Mouse (Mus musculus) forebrain, embryonic 10.5 days (tissue): ENCODE results near the gene Sucnr1. TPM values are rescaled to one million over a fixed set of nuclear protein-coding genes. Genes with fewer than 3 reads are reported as not detected.
"Not testable (repeated sequence)": the region's sequence is repeated elsewhere in the genome, so short reads cannot be mapped to it uniquely, and the experiment has no call there.

Experiments used
- DNase-seq: peaks from one replicate; pipeline ENCODE4 v3.0.0-alpha.2; 2017; ENCODE audit warnings: low spot score; ENCODE audit errors: extremely low spot score
- H3K27ac ChIP-seq: fragments of 300-500 bp; sonication (generic); 2 replicates; pipeline ENCODE4 v1.5.1; 2016; ENCODE audit warnings: mild to moderate bottlenecking
- H3K27me3 ChIP-seq: fragments of 300-500 bp; sonication (generic); 2 replicates; pipeline ENCODE4 v1.6.1; 2016; ENCODE audit warnings: mild to moderate bottlenecking; ENCODE audit not compliant: poor library complexity, severe bottlenecking
- H3K36me3 ChIP-seq: fragments of 300-500 bp; sonication (generic); replicated peaks from 2 replicates; pipeline ENCODE4 v1.6.1; 2016; ENCODE audit warnings: mild to moderate bottlenecking, moderate library complexity
- H3K4me1 ChIP-seq: fragments of 300-500 bp; sonication (generic); 2 replicates; pipeline ENCODE4 v1.6.1; 2016
- H3K4me3 ChIP-seq: fragments of 300-500 bp; sonication (generic); 2 replicates; pipeline ENCODE4 v1.5.1; 2016; ENCODE audit warnings: mild to moderate bottlenecking, moderate library complexity
- H3K9me3 ChIP-seq: fragments of 300-500 bp; sonication (generic); 2 replicates; pipeline ENCODE4 v1.6.1; 2016; ENCODE audit warnings: mild to moderate bottlenecking, moderate library complexity
- WGBS: fragments of 180-500 bp; shearing (Covaris S2); methylation state at CpG from one replicate; pipeline ENCODE4 v1.1.7; 2016; 5-methylcytosine and 5-hydroxymethylcytosine counted together
- polyA plus RNA-seq: library from polyadenylated mRNA; unstranded; fragments of >200 nt; fragmentation: Nextera tagmentation; extraction: Ambion mirVana; gene quantifications from 2 replicates; pipeline ENCODE4 v1.2.1, GENCODE M21; 2016

The Sucnr1 gene
- polyA plus RNA-seq, 1 experiment from 2014 or later = not detected

DNA sequence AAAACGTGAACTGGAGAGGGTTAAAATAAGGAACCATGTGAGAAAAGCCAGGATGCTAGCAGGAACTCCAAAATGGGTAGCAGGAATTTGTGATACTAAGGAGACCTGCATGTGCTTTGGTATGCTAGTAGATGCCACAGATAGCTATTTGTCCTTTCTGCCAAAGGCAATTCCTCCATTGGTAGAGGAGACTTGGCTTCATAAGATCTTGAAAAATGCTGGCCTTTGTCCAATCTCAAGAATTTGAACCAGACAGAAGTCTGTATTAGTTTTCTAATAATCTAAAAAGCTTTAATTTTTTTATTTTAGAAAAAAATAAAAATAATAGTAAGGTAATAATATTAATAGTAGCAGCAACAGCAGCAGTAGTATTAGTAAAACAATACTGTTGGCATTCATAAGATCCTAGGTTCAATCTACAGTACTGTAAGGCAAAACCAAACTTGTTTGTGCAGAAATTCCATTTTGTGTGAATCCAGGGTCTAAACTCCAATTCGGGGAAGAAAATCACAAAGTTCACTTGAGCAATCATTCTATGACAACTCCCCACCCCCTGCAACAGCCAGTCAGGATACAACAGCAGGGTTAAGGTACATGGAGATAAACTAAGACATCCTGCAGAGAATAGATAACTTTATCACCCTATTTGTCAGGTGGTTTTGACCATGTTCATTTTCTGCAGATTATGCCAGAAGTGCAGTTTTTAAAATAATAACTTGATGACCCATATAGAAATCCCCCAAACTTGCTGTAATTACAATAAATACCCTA lies 12.9 kb downstream of the Sucnr1 start:
- H3K4me3 ChIP-seq = no peak overlapping the region
- H3K36me3 ChIP-seq = no peaks in the 10 kb centered on the region
- no peaks in the 10 kb centered on the region for H3K27me3 ChIP-seq
- no peaks in the 10 kb centered on the region for H3K4me1 ChIP-seq
- DNase-seq = no peak
- 88% methylated on average over 2 of the region's 2 CpGs for WGBS
- no peak overlapping the region for H3K27ac ChIP-seq
- H3K9me3 ChIP-seq = no peaks in the 10 kb centered on the region

DNA sequence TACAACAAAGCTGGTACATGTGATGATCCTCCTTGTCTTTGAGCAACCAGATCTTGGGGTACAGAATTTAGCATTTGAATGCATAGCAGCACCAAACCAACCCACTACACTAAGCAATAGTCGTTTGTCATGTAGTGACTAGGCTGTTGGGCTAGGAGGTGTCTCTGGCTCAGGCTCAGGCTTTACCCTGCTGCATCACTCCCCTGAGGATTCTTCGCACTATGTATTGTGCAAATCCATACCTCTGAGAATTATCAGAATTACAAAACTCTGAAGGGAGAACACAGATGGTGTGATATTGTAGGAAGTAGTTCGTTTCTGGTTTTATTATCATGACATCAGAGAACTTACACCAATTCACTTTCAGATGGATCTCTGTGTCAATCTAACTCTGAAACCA lies 15.3 kb downstream of the Sucnr1 start:
- no peak for DNase-seq
- 83% methylated on average over 3 of the region's 3 CpGs for WGBS
- Histone ChIP-seq H3K4me3 (no peak overlapping the region), H3K36me3 (no peaks in the 10 kb centered on the region), H3K9me3 (no peaks in the 10 kb centered on the region), H3K27me3 (no peaks in the 10 kb centered on the region), H3K27ac (no peak overlapping the region), H3K4me1 (no peaks in the 10 kb centered on the region)

DNA sequence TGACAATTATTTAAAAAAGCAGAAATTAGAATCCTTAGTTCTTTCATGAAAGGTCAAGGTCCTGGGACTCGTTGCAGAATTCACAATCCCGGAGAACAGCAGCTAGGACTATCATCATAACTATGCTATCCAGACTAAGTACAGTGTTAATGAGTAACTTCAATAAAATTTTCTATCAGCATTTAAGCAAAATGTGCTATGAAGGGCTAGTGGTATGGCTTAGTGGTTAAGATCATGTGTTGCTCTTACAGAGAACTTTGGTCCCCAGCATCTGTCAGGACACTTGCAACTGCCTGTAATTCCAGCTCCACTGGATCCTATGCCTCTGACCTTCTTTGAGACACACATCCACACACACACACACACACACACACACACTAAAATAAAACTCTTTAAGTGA lies 15.8 kb downstream of the Sucnr1 start:
- no peaks in the 10 kb centered on the region for H3K27me3 ChIP-seq
- H3K4me3 ChIP-seq = no peak overlapping the region
- no peak overlapping the region for H3K27ac ChIP-seq
- H3K4me1 ChIP-seq = no peaks in the 10 kb centered on the region
- H3K36me3 ChIP-seq = no peaks in the 10 kb centered on the region
- 95% methylated on average over 2 of the region's 2 CpGs for WGBS
- no peaks in the 10 kb centered on the region for H3K9me3 ChIP-seq
- DNase-seq = no peak

DNA sequence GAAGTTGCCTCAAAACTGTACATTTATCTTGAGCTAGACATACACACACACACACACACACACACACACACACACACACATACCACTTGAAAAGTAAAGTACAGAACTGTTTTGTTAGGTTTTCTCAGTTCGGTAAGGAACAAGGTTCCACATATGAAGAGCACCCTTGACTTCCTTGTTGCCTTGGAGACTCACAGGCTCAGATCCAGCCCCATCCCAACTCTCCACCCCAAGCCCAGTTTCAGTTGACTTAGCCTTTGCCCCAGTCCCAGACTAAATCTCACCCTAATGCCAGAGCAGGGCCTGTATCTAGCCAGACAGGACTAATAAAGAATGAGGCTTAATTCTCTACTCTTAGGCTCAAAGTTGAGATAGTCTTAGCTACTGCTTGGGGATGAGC lies 16.9 kb downstream of the Sucnr1 start:
- Histone ChIP-seq H3K36me3 (no peaks in the 10 kb centered on the region), H3K27me3 (no peaks in the 10 kb centered on the region), H3K4me1 (no peaks in the 10 kb centered on the region), H3K9me3 (no peaks in the 10 kb centered on the region), H3K4me3 (no peak overlapping the region), H3K27ac (no peak overlapping the region)
- no peak for DNase-seq
- WGBS = 88% methylated on average over 1 of the region's 1 CpGs

DNA sequence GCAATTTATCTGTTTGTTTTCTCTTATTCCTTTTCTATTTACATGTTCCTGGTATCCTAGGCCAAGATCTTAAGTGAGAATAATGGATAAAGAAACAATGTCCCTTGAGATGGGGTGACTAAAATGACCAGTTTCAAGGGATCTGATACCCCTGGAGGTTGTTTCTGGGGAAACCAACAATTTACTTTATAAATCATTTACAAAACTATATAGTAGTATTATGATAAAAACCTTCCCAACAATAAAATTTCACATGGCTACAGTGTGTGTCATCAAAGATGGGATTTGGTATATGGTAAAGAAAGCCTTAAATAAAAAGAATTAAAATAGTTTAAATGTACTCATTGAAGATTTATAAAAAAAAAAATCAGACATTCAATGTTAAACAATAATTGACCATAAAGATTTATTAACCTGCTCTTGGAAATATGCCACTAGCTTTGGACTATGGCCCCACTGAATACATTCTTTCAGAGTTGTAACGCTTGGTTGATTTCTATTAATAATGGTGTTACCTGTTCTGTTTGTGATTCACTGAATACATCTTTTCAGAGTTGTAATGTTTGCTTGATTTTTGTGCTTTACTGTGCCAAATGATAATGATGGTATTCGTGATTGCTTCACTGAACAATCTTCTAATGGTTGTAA lies 22.9 kb downstream of the Sucnr1 start:
- H3K9me3 ChIP-seq = no peaks in the 10 kb centered on the region
- no peaks in the 10 kb centered on the region for H3K27me3 ChIP-seq
- WGBS = 94% methylated on average over 2 of the region's 2 CpGs
- H3K27ac ChIP-seq = no peak overlapping the region
- H3K36me3 ChIP-seq = no peaks in the 10 kb centered on the region
- H3K4me3 ChIP-seq = no peak overlapping the region
- no peaks in the 10 kb centered on the region for H3K4me1 ChIP-seq
- no peak for DNase-seq

DNA sequence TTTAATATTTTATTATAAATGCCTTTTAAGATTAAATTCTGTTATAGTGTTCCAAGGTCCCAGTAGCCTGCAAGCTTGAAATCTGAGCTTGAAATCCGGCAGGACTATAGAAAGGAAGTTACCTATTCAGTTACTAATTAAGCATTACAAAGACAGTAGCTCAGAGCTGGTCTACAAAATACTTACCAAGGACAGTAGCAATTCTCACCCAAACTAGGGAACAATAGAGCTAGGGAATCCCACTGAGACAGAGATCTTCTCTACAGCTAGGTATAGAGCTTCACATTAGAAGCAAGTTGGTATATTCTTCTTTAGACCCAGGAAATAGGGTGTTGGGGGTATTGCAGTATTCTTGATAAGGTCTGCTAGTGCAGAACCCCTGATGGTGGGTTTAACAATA lies 24.8 kb downstream of the Sucnr1 start:
- not testable (repeated sequence) for H3K27ac ChIP-seq, DNase-seq, H3K9me3 ChIP-seq, H3K27me3 ChIP-seq, H3K4me1 ChIP-seq, H3K4me3 ChIP-seq, H3K36me3 ChIP-seq
- 80% methylated on average over 1 of the region's 1 CpGs for WGBS

DNA sequence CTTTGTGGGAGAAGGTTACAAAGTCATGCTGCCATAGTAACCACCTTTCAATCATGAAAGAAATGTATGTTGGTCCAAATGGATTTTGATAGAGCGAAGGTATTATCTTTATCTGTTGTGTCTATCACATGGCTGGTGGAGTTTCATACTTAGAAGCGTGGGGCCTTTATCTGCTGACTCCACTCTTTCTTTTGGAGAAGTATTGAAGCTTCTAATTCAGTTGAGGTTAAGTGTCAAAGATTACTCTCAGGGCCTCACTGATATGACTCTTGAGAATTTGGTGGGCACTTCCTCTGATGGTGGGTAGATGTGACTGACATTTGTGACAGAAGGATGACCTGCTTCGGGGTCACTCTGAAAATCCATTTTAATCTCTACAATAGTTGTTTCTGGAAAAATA lies 26.1 kb downstream of the Sucnr1 start:
- Histone ChIP-seq H3K36me3 (no peaks in the 10 kb centered on the region), H3K9me3 (no peaks in the 10 kb centered on the region), H3K4me1 (no peaks in the 10 kb centered on the region), H3K27me3 (no peaks in the 10 kb centered on the region), H3K4me3 (no peak overlapping the region), H3K27ac (no peak overlapping the region)
- DNase-seq = no peak
- 88% methylated on average over 3 of the region's 3 CpGs for whole genome bisulfite sequencing

DNA sequence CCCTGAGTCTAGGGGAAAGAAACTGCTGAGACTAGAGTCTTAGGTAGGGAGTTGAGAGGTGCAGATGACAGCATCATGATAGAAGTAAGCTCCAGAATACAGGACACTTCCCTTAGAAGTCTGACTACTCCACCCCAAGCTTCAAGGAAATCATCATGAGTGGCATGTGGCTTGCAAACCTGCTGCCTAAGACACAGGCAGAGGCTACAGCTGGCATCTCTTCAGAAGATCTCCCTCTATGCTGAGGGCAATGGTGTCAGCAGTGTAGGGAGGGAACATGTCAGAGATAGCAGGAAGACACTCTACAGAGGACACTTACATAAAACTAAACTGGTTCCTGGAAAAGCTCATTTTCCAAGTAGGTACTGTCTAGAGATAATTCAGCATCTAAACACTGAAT lies 27.1 kb downstream of the Sucnr1 start:
- DNase-seq = no peak
- H3K4me1 ChIP-seq = no peaks in the 10 kb centered on the region
- no peak overlapping the region for H3K4me3 ChIP-seq
- H3K27me3 ChIP-seq = no peaks in the 10 kb centered on the region
- H3K9me3 ChIP-seq = no peaks in the 10 kb centered on the region
- no peaks in the 10 kb centered on the region for H3K36me3 ChIP-seq
- H3K27ac ChIP-seq = no peak overlapping the region

DNA sequence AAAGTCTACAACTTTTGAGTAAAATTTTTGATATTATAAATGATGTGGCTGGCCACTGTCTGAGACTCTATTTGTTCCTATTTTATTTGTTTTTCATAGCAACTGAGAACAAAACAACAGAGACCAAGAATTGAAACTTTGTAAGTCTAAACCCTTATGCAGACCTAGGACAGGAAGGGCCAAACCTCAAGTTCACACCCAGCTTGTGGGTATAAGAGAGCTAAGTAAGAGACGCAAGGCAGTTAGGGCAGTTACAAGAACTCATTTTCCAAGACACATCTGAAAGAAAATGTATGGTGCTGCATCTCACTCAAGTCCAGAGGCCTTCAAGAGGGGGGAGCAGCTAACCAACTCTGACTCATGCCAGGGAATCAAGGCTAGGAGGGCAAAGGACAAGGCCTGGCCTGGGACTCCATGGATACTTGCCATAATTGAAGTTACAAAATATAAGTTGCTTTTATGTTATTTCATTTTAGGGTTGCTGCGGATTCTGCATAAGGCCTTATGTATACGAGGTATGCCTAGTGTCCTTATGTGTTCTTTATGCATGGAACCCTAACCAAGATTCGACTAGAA lies 29.6 kb downstream of the Sucnr1 start:
- 91% methylated on average over 4 of the region's 4 CpGs for WGBS
- no peaks in the 10 kb centered on the region for H3K9me3 ChIP-seq
- H3K36me3 ChIP-seq = no peaks in the 10 kb centered on the region
- H3K27me3 ChIP-seq = no peaks in the 10 kb centered on the region
- DNase-seq = no peak
- H3K4me1 ChIP-seq = no peaks in the 10 kb centered on the region
- H3K27ac ChIP-seq = no peak overlapping the region
- H3K4me3 ChIP-seq = no peak overlapping the region

DNA sequence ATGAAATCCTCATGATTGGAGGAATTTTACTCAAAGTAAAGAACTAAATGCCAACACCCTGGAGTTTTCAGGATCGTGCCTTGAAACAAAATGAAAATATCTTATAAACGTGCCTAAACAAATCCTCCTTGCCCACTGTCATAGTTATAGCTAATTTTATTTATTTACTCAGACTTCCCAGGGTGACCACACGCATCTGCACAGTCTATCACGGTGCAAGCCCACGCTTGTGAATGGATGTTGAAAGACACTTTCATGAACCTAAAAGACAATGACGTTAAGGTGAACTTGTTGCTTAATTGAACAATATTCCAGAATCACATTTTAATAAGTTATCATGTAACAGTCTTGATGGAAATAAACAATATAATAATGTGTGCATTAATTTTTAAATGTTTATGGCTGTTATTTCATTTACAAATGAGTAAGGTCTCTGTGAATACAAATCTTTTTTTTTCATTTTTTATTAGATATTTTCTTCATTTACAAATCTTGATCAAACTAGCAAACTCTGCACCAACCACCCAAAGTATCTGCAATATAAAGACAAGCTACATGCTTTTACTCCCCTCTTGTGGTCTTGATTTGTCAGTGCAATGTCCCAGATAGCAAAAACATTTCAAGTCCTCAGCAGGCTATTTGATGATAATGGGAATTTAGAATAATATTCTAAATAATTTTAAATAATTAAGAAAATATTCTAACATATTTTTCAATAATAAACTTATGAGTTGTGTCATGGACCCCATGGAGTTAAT lies 30.4 kb downstream of the Sucnr1 start:
- no peak overlapping the region for H3K4me3 ChIP-seq
- no peaks in the 10 kb centered on the region for H3K36me3 ChIP-seq
- no peak overlapping the region for H3K27ac ChIP-seq
- whole genome bisulfite sequencing = 89% methylated on average over 6 of the region's 6 CpGs
- no peaks in the 10 kb centered on the region for H3K9me3 ChIP-seq
- DNase-seq = no peak
- H3K4me1 ChIP-seq = no peaks in the 10 kb centered on the region
- no peaks in the 10 kb centered on the region for H3K27me3 ChIP-seq

DNA sequence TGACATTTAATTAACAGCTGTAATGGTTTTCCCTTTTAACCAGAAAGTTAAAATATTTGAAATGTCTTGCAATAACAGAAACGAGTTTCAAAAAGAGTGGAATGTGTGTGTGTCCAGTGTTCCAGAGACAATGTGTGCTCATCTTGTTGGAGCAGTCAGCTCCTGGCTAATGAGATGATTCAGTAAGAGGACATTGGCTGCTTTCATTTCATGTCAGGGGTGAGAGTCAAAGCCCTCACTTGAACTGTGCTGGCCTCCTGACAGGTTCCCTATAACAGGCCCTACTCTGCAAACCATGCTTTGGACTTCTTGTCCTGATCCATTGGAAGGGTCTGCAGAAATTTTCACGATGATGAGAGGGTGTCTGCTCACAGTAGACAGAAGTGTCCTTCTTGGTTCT lies 32.9 kb downstream of the Sucnr1 start:
- no peak overlapping the region for H3K27ac ChIP-seq
- WGBS = 70% methylated on average over 2 of the region's 2 CpGs
- DNase-seq = no peak
- H3K4me1 ChIP-seq = no peaks in the 10 kb centered on the region
- H3K36me3 ChIP-seq = no peaks in the 10 kb centered on the region
- H3K4me3 ChIP-seq = no peak overlapping the region
- no peaks in the 10 kb centered on the region for H3K9me3 ChIP-seq
- H3K27me3 ChIP-seq = no peaks in the 10 kb centered on the region

DNA sequence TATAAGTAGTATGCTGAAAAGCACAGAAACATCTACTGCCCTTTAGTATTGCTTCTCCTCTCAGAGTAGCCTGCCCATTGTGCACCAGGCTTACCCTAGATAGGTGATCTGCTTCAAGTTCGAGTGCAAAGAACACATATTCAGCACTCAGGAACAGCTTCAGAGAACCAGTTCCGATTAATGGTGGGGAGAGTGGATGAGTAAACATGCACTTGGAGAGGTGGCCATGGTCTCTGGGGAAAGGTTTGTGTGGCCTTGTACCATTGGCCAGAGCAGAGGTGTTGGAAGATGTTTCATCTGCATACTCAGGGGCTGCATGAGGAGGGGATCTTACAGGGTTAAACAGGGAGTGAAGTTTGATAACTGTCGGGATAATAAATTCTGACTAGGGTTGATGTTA lies 39.8 kb downstream of the Sucnr1 start:
- H3K4me1 ChIP-seq = peaks cover 4% of the 10 kb centered on the region; the same call in 1 of the 2 replicates
- H3K27me3 ChIP-seq = no peaks in the 10 kb centered on the region
- no peaks in the 10 kb centered on the region for H3K36me3 ChIP-seq
- no peak for DNase-seq
- H3K27ac ChIP-seq = no peak overlapping the region
- H3K9me3 ChIP-seq = no peaks in the 10 kb centered on the region
- no peak overlapping the region for H3K4me3 ChIP-seq
- 86% methylated on average over 3 of the region's 3 CpGs for WGBS
